Mouse (Mus musculus) bone marrow, adult 2 months (tissue): Measurements from ENCODE around the gene Ppargc1a.

Experiments
- CTCF ChIP-seq: fragments of 200-500 bp; IDR thresholded peaks from 2 replicates; pipeline ENCODE4 v1.5.1; 2011; ENCODE audit warnings: low read length, control low read depth; ENCODE audit not compliant: control insufficient read depth, insufficient read depth
- POLR2A ChIP-seq: fragments of 200-500 bp; IDR thresholded peaks from 2 replicates; pipeline ENCODE4 v1.6.1; 2011; ENCODE audit warnings: low read depth, mild to moderate bottlenecking, control low read depth, low read length, borderline replicate concordance; ENCODE audit not compliant: control insufficient read depth

DNA sequence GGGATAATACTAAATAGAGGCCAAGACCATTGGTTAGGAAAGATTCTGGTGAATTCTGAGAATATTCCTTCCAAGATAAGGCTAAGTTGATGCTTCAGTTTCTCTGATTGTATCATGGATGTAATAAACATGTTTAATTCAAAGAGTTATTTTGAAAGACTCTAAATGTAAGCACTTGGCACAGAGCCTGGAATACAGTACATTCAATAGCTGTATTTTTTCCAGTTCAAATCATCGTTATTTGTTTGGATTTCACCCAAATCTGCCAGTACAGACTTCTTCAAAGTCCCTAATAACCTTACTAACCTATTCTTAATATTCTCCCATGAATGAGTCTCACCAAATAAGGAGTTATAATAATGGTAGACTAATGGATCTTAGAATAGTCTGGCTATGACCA is 157.5 kb downstream of the Ppargc1a start:
- TF ChIP-seq CTCF, result no peak
- TF ChIP-seq POLR2A, result no peak
